Mouse (Mus musculus): ENCODE measurements around the gene 1190005I06Rik. TPM values are rescaled to one million over a fixed set of nuclear protein-coding genes. Genes with fewer than 3 reads are reported as not detected.

The 1190005I06Rik gene
- polyA plus RNA-seq, 1 experiment from 2014 or later: 2.7 TPM

DNA sequence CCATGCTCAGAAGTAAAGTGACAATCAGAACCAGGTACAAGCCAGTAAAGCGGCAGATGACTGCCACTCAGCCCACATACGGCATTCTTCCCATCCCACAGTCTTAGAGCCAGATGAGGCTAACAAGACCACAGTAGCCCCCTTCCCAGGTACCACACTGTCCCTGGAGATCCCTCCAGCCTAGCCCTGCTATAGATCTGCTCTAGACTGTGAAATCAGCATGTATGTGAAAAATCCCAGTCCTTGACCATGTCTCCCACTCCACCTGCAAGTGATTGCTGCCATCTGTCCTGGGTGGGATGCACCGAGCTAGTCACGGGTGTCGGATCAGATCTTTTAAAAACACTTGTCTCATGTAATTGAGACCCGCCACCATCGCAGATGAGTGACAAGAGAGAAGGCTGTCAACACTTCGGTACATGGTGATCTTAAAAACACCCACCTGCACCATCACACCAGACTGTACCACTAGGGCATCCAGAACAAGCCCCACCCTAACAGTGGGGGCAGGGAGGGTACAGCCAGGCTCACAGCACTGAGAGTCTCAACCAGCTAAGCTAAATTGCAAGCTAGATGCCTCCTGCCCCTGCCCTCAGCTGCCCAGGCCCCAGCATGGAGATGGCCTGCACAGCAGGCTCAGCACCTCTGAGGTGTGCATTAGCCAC is 67.0 kb downstream of the 1190005I06Rik start:
- no peak for DNase-seq (ENCODE audit: low spot score)
- no peaks in the 10 kb centered on the region for H3K27me3 ChIP-seq (ENCODE audit: low read depth, poor library complexity, severe bottlenecking)
- peaks cover 18% of the 10 kb centered on the region for H3K4me1 ChIP-seq
- no peaks in the 10 kb centered on the region for H3K9me3 ChIP-seq (replicated peaks)
- H3K27ac ChIP-seq: no peak overlapping the region; the same call in 1 of the 2 replicates
- H3K36me3 ChIP-seq: peaks cover 97% of the 10 kb centered on the region
- no peak overlapping the region for H3K4me3 ChIP-seq
- 94% methylated on average over 8 of the region's 8 CpGs for WGBS

DNA sequence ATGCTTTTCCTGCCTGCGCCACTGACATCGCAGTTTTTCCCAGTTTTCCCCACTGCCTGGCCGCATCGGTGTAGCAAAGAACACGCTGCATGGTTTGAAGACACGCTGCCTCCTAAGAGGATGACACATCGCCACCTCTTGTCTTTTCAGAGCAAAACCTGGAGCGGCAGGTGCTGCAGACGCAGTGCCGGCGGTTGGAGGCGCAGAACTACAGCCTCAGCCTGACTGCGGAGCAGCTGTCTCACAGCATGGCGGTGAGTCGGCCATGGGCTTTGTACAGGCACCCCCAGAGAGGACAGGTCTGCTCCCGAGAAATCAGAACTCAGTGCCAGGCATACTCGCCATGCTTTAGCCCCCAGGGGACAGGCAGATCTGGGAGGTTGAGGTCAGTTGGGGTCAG is 69.6 kb downstream of the 1190005I06Rik start:
- H3K36me3 ChIP-seq: peaks cover 100% of the 10 kb centered on the region
- peaks cover 42% of the 10 kb centered on the region for H3K4me1 ChIP-seq
- WGBS: 93% methylated on average over 17 of the region's 17 CpGs
- no peaks in the 10 kb centered on the region; the same call in 1 of the 2 replicates for H3K27me3 ChIP-seq (ENCODE audit: low read depth, poor library complexity, severe bottlenecking)
- H3K27ac ChIP-seq: no peak overlapping the region
- no peak overlapping the region for H3K4me3 ChIP-seq
- no peaks in the 10 kb centered on the region for H3K9me3 ChIP-seq (replicated peaks)
- no peak for DNase-seq (ENCODE audit: low spot score)

GRCm38 (mm10) chr8:120575801-120576200 is 71.6 kb downstream of the 1190005I06Rik start:
- DNase-seq (ENCODE audit: low spot score): no peak
- peaks cover 58% of the 10 kb centered on the region for H3K4me1 ChIP-seq

DNA sequence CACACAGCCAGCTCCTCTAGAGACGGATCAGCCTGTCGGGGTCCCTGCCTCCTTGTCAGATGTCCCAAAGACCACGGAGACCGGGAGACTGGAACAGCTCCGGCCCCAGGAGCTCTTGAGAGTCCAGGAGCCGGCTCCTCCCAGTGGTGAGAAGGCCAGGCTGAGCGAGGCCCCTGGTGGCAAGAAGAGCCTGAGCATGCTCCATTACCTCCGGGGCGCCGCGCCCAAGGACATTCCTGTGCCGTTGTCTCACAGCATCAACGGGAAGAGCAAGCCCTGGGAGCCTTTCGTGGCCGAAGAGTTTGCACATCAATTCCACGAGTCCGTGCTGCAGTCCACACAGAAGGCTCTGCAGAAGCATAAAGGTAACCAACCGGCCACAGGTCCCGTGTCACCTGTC is 72.5 kb downstream of the 1190005I06Rik start:
- 80% methylated on average over 19 of the region's 19 CpGs for WGBS
- H3K27ac ChIP-seq: no peak overlapping the region
- peaks cover 99% of the 10 kb centered on the region for H3K36me3 ChIP-seq
- DNase-seq (ENCODE audit: low spot score): no peak
- H3K4me3 ChIP-seq: no peak overlapping the region
- H3K9me3 ChIP-seq (replicated peaks): no peaks in the 10 kb centered on the region
- H3K27me3 ChIP-seq (ENCODE audit: low read depth, poor library complexity, severe bottlenecking): no peaks in the 10 kb centered on the region; the same call in 1 of the 2 replicates
- peaks cover 62% of the 10 kb centered on the region for H3K4me1 ChIP-seq

More at GRCm38 (mm10) chr8:120575801-120576200, 71.6 kb downstream of the 1190005I06Rik start:
- Histone ChIP-seq H3K36me3 (peaks cover 100% of the 10 kb centered on the region), H3K4me3 (no peak overlapping the region), H3K27ac (peak overlapping the region; percentile 70), H3K9me3 (replicated peaks) (no peaks in the 10 kb centered on the region), H3K27me3 (ENCODE audit: low read depth, poor library complexity, severe bottlenecking) (no peaks in the 10 kb centered on the region; the same call in 1 of the 2 replicates)
- WGBS: 44% methylated on average over 9 of the region's 9 CpGs

GRCm38 (mm10) chr8:120573866-120574265 is 73.6 kb downstream of the 1190005I06Rik start:
- Histone ChIP-seq H3K9me3 (replicated peaks) (no peaks in the 10 kb centered on the region), H3K4me1 (peaks cover 72% of the 10 kb centered on the region), H3K27me3 (ENCODE audit: low read depth, poor library complexity, severe bottlenecking) (no peaks in the 10 kb centered on the region; the same call in 1 of the 2 replicates), H3K4me3 (no peak overlapping the region), H3K36me3 (peaks cover 99% of the 10 kb centered on the region), H3K27ac (0 out of 2 replicates have a peak overlapping the region, but pooled peaks have one; percentile 6)
- 82% methylated on average over 11 of the region's 11 CpGs for WGBS
- DNase-seq (ENCODE audit: low spot score): no peak

- no peaks in the 10 kb centered on the region; the same call in 1 of the 2 replicates for H3K27me3 ChIP-seq (ENCODE audit: low read depth, poor library complexity, severe bottlenecking)
- no peak overlapping the region for H3K27ac ChIP-seq
- no peak for DNase-seq (ENCODE audit: low spot score)
- H3K4me1 ChIP-seq: peaks cover 76% of the 10 kb centered on the region
- 90% methylated on average over 21 of the region's 21 CpGs for WGBS
- H3K36me3 ChIP-seq: peaks cover 99% of the 10 kb centered on the region
- no peak overlapping the region for H3K4me3 ChIP-seq
- no peaks in the 10 kb centered on the region for H3K9me3 ChIP-seq (replicated peaks)
Observed at GRCm38 (mm10) chr8:120572534-120572933, 74.9 kb downstream of the 1190005I06Rik start.

- H3K9me3 ChIP-seq (replicated peaks): no peaks in the 10 kb centered on the region
- WGBS: 90% methylated on average over 8 of the region's 8 CpGs
- DNase-seq (ENCODE audit: low spot score): no peak
- H3K36me3 ChIP-seq: peaks cover 99% of the 10 kb centered on the region
- H3K4me3 ChIP-seq: no peak overlapping the region
- H3K4me1 ChIP-seq: peaks cover 82% of the 10 kb centered on the region
- 0 out of 2 replicates have a peak overlapping the region, but pooled peaks have one; percentile 15 for H3K27ac ChIP-seq
- no peaks in the 10 kb centered on the region; the same call in 1 of the 2 replicates for H3K27me3 ChIP-seq (ENCODE audit: low read depth, poor library complexity, severe bottlenecking)
Observed at GRCm38 (mm10) chr8:120571561-120571960, 75.9 kb downstream of the 1190005I06Rik start.

DNA sequence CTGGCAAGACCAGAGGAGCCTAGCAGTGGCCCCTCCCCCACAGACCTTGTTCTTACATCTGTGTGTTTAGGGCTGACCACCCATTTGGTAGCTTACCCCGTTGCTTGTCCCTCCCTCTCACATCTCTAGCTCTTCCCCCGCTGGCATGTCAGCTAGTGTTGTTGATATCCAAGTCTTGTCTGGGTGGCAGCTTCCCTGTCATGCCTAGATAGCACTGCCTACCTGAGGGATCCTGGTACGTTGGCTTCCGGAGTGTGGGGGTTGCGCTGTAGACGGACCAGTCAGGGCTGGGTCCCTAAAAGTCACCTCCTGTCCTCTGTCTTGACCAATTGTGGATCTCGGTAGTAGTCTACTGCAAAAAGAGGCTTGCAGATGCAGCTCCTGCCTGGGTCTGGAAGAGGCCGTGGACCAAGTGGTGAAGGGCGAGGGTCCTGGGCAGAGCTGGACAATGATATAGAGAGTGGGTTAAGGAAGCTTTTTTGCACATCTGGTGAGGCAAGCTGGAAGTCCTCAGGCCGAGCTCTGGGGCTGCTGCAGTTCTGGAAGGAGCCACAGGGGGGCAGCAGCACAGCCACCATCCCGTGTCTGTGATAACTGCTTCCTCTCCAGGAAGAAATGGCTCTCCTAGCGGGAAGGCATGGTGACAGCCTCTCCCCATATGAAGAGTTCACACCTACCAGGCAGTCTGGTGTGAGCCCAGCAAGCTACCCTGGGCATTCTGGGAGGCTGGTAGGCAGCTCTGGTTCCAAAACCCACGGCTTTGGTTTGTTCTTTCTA is 77.3 kb downstream of the 1190005I06Rik start:
- Histone ChIP-seq H3K4me1 (peaks cover 82% of the 10 kb centered on the region), H3K9me3 (replicated peaks) (no peaks in the 10 kb centered on the region), H3K27me3 (ENCODE audit: low read depth, poor library complexity, severe bottlenecking) (no peaks in the 10 kb centered on the region; the same call in 1 of the 2 replicates), H3K4me3 (no peak overlapping the region), H3K36me3 (peaks cover 89% of the 10 kb centered on the region), H3K27ac (peak overlapping the region; percentile 47)
- peak; percentile 90 for DNase-seq (ENCODE audit: low spot score)
- 51% methylated on average over 13 of the region's 13 CpGs for WGBS

- 96% methylated on average over 17 of the region's 17 CpGs for WGBS
- Histone ChIP-seq H3K9me3 (replicated peaks) (no peaks in the 10 kb centered on the region), H3K4me3 (no peak overlapping the region), H3K4me1 (peaks cover 85% of the 10 kb centered on the region), H3K27ac (0 out of 2 replicates have a peak overlapping the region, but pooled peaks have one; percentile 22), H3K36me3 (peaks cover 79% of the 10 kb centered on the region), H3K27me3 (ENCODE audit: low read depth, poor library complexity, severe bottlenecking) (no peaks in the 10 kb centered on the region; the same call in 1 of the 2 replicates)
- DNase-seq (ENCODE audit: low spot score): no peak
Observed at GRCm38 (mm10) chr8:120569123-120569522, 78.3 kb downstream of the 1190005I06Rik start.

GRCm38 (mm10) chr8:120568164-120568798 is 79.2 kb downstream of the 1190005I06Rik start:
- Histone ChIP-seq H3K4me3 (no peak overlapping the region), H3K4me1 (peaks cover 85% of the 10 kb centered on the region), H3K27me3 (ENCODE audit: low read depth, poor library complexity, severe bottlenecking) (no peaks in the 10 kb centered on the region; the same call in 1 of the 2 replicates), H3K36me3 (peaks cover 70% of the 10 kb centered on the region), H3K27ac (no peak overlapping the region), H3K9me3 (replicated peaks) (no peaks in the 10 kb centered on the region)
- DNase-seq (ENCODE audit: low spot score): no peak
- WGBS: 96% methylated on average over 37 of the region's 37 CpGs

DNA sequence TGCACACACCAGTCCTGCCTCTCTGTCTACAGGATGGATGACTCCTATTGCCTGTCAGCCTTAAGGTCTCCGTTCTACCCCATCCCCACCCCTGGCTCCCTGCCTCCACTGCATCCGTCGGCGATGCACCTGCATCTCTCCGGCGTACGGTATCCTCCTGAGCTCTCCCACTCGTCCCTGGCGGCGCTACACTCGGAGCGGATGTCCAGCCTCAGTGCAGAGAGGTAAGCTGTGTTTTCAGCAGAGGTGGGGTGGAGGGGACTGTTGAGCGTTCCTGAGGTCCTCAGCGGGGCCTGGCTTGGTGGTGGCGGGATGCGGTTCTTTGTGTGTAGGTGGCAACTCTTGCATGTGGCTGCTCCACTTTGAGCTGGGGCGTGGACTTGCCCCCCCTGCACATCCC is 79.7 kb downstream of the 1190005I06Rik start:
- H3K27me3 ChIP-seq (ENCODE audit: low read depth, poor library complexity, severe bottlenecking): no peaks in the 10 kb centered on the region
- peaks cover 65% of the 10 kb centered on the region for H3K36me3 ChIP-seq
- peaks cover 86% of the 10 kb centered on the region for H3K4me1 ChIP-seq
- no peak for DNase-seq (ENCODE audit: low spot score)
- 97% methylated on average over 17 of the region's 17 CpGs for WGBS
- H3K9me3 ChIP-seq (replicated peaks): no peaks in the 10 kb centered on the region
- H3K4me3 ChIP-seq: no peak overlapping the region
- H3K27ac ChIP-seq: no peak overlapping the region

- H3K4me1 ChIP-seq: peaks cover 86% of the 10 kb centered on the region
- 92% methylated on average over 8 of the region's 8 CpGs for WGBS
- H3K27ac ChIP-seq: no peak overlapping the region
- H3K4me3 ChIP-seq: no peak overlapping the region
- H3K36me3 ChIP-seq: peaks cover 54% of the 10 kb centered on the region
- no peaks in the 10 kb centered on the region; the same call in 1 of the 2 replicates for H3K27me3 ChIP-seq (ENCODE audit: low read depth, poor library complexity, severe bottlenecking)
- DNase-seq (ENCODE audit: low spot score): no peak
- H3K9me3 ChIP-seq (replicated peaks): no peaks in the 10 kb centered on the region
Observed at GRCm38 (mm10) chr8:120566681-120567080, 80.8 kb downstream of the 1190005I06Rik start.

Measured in limb, embryonic 10.5 days (tissue).